Mouse (Mus musculus) T-helper 17 cell (primary cell): ENCODE measurements around the gene Tmem234.

Experiments used
- in situ Hi-C, 2 experiments: fragments of 300-600 bp; cut with MboI, MseI; formaldehyde crosslinking; loops; 1 replicate in 1 of 2; 2 replicates in 1 of 2; pipeline ENCODE4 v1.15.1; 2025; ENCODE audit warnings: high pct_unique_total_duplicates in 2 of 2

Tmem234 gene

GRCm38 (mm10) chr4:129654770-129655169 is 54.3 kb downstream of the Tmem234 start:
- in situ Hi-C loops = no loop called here

- in situ Hi-C loops = loop anchor here in 1 of 2 experiments (10.0 kb wide), 1 partner anchor 863 kb away; no protein-coding TSS in a partner anchor
Observed at GRCm38 (mm10) chr4:129661584-129661983, 61.1 kb downstream of the Tmem234 start.

- in situ Hi-C loops = loop anchor here in 1 of 2 experiments (10.0 kb wide), 1 partner anchor 862 kb away; no protein-coding TSS in a partner anchor
Observed at GRCm38 (mm10) chr4:129662255-129662813, 61.9 kb downstream of the Tmem234 start.

- in situ Hi-C loops = no loop called here
Observed at GRCm38 (mm10) chr4:129671491-129672082, 71.1 kb downstream of the Tmem234 start.

- in situ Hi-C loops = no loop called here
Observed at GRCm38 (mm10) chr4:129672083-129672877, 71.8 kb downstream of the Tmem234 start, which contains the start of gene Kpna6. TSS of gene Kpna6 (minus strand) at chr4:129672767.

GRCm38 (mm10) chr4:129672878-129673449 is 72.5 kb downstream of the Tmem234 start:
- in situ Hi-C loops = no loop called here
